Mouse (Mus musculus) neural tube, embryonic 13.5 days (tissue): ENCODE data around the gene Synj2. TPM values are rescaled to one million over a fixed set of nuclear protein-coding genes. Genes with fewer than 3 reads are reported as not detected.

Experiments
- ATAC-seq: fragments of 200-750 bp; cut with Nextera tagmentation; 2 replicates; pipeline ENCODE4 v1.8.0; 2017; ENCODE audit warnings: low read depth, mild to moderate bottlenecking, moderate TSS enrichment, moderate library complexity
- H3K27ac ChIP-seq: fragments of 300-500 bp; sonication (generic); replicated peaks from 2 replicates; pipeline ENCODE4 v1.5.1; 2015; ENCODE audit warnings: moderate library complexity, mild to moderate bottlenecking, inconsistent platforms
- H3K27me3 ChIP-seq: fragments of 300-500 bp; sonication (generic); 2 replicates; pipeline ENCODE4 v1.6.1; 2015; ENCODE audit warnings: mild to moderate bottlenecking, inconsistent platforms
- H3K36me3 ChIP-seq: fragments of 300-500 bp; sonication (generic); 2 replicates; pipeline ENCODE4 v1.6.1; 2015; ENCODE audit warnings: mild to moderate bottlenecking, inconsistent platforms
- H3K4me1 ChIP-seq: fragments of 300-500 bp; sonication (generic); replicated peaks from 2 replicates; pipeline ENCODE4 v1.6.1; 2015; ENCODE audit warnings: inconsistent platforms
- H3K4me2 ChIP-seq: fragments of 300-500 bp; sonication (generic); 2 replicates; pipeline ENCODE4 v1.6.1; 2015; ENCODE audit warnings: inconsistent platforms, mild to moderate bottlenecking, moderate library complexity
- H3K4me3 ChIP-seq: fragments of 300-500 bp; sonication (generic); 2 replicates; pipeline ENCODE4 v1.5.1; 2015; ENCODE audit warnings: mild to moderate bottlenecking, inconsistent platforms
- H3K9ac ChIP-seq: fragments of 300-500 bp; sonication (generic); 2 replicates; pipeline ENCODE4 v1.6.1; 2015; ENCODE audit warnings: moderate library complexity, mild to moderate bottlenecking, inconsistent platforms
- H3K9me3 ChIP-seq: fragments of 300-500 bp; sonication (generic); 2 replicates; pipeline ENCODE4 v1.6.1; 2016; ENCODE audit warnings: inconsistent platforms
- WGBS: fragments of 180-500 bp; shearing (Covaris S2); methylation state at CpG from one replicate; pipeline ENCODE4 v1.1.7; 2015; 5-methylcytosine and 5-hydroxymethylcytosine counted together
- polyA plus RNA-seq: library from polyadenylated mRNA; unstranded; fragments of >200 nt; fragmentation: Nextera tagmentation; extraction: Ambion mirVana; gene quantifications from 2 replicates; pipeline ENCODE4 v1.2.1, GENCODE M21; 2015

Synj2 gene
- polyA plus RNA-seq, 1 experiment from 2014 or later, result 1.7 TPM

DNA sequence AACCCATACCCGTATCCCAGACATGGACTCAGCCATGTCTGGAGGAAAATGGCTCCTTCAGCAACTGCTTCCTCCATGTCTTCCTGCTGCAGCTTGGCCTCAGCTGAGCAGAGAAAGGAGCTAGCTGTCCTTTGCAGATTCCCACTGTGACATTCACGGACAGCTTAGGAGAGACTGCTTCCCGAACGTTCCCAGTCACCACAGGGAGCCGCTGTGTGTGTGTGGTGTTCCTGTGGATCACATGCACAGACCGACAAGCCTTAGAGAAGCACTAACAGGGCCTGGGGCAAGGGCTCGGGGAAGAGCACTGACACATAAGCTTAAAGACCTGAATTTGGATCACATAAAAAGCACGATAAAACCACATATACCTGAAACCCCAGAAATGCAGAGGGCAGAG lies 94.6 kb downstream of the Synj2 start:
- H3K4me3 ChIP-seq, result no peak overlapping the region
- H3K4me1 ChIP-seq, result no peaks in the 10 kb centered on the region
- no peak overlapping the region for H3K4me2 ChIP-seq
- no peak for ATAC-seq
- WGBS, result 52% methylated on average over 8 of the region's 8 CpGs
- no peak overlapping the region for H3K9ac ChIP-seq
- H3K36me3 ChIP-seq, result no peaks in the 10 kb centered on the region
- H3K27ac ChIP-seq, result no peak overlapping the region
- H3K27me3 ChIP-seq, result no peaks in the 10 kb centered on the region
- no peaks in the 10 kb centered on the region for H3K9me3 ChIP-seq

DNA sequence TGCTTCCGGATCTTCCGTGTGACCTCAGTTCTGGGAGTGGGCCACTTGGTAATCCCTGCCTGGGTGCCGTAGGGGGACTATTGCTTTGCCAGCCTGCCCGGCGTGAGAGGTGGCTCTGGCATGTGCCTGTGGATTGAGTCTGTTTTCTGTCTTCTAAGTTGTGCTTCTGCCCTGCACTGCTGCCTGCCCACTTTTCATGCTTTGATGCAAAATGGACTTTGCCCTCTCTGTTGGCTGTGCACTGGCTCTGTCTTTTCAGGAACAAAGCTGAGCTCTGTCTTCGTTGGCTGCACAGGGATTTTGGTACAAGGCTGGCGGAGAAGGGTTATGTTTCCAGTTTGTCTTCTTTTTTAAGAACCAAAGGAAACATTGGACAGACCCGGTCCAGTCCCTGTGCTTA lies 95.4 kb downstream of the Synj2 start:
- Histone ChIP-seq H3K4me2 (no peak overlapping the region), H3K9ac (no peak overlapping the region), H3K4me3 (no peak overlapping the region), H3K27ac (no peak overlapping the region), H3K9me3 (no peaks in the 10 kb centered on the region), H3K4me1 (no peaks in the 10 kb centered on the region), H3K36me3 (peaks cover 3% of the 10 kb centered on the region; the same call in 1 of the 2 replicates), H3K27me3 (no peaks in the 10 kb centered on the region)
- WGBS, result 82% methylated on average over 8 of the region's 8 CpGs
- no peak for ATAC-seq

DNA sequence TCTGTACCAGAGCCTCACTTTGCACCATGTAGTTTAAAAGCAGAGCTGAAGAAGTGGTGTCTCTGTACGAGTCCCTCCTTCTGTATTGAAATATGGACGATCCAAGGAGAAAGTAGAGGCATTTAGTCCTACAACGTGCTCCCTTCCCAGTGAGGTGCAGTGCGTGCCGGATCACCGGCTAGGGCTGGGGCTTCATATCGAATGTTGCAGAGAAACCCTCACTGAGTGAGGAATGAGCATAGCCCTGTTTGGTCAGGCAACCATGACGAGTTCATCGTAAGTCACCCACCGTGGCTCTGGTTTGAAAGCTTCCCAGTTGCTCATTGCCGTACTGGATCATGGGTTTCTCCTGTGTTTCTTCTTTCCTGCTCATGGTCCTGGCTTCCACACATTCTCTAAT lies 95.8 kb downstream of the Synj2 start:
- Histone ChIP-seq H3K4me1 (no peaks in the 10 kb centered on the region), H3K4me2 (no peak overlapping the region), H3K36me3 (peaks cover 6% of the 10 kb centered on the region), H3K9me3 (no peaks in the 10 kb centered on the region), H3K27ac (no peak overlapping the region), H3K4me3 (no peak overlapping the region), H3K9ac (no peak overlapping the region), H3K27me3 (no peaks in the 10 kb centered on the region)
- 89% methylated on average over 11 of the region's 11 CpGs for WGBS
- no peak for ATAC-seq

DNA sequence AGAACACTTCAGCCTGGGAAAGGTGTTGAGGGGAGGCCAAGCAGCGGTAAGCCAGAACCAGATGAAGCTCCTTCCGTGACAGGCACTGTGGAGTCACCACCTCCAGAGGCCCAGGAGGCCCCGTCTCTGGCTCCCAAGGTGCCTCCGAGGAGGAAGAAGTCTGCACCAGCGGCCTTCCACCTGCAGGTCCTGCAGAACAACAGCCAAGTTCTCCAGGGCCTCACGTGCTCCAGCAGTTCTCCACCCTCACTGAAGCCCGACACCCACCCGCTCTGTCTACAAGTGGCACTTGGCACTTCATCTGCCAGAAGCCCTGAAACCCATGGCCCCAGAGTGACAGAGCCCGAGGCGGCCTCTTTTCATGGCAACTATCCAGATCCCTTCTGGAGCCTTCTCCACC lies 96.4 kb downstream of the Synj2 start:
- Histone ChIP-seq H3K36me3 (peaks cover 13% of the 10 kb centered on the region), H3K4me3 (no peak overlapping the region)
- WGBS, result 92% methylated on average over 10 of the region's 10 CpGs

DNA sequence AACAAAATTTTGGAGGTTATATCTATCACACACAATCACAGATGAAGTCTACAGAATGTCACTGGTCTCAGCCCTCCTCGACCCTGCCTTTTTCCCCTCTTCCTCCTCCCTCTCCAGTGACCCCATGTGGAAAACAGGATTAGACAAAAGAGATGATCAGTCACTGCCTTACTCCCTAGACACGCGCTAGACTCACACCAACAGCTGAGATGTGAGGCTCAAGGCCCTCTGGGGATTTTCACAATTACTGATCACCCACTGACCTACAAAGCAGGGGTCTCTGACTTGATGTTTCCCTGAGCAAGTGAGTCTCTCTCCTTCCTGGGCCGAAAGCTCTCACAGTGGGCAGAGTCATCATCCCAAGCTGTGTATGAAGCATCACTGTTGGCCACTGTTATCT lies 111.7 kb downstream of the Synj2 start:
- no peaks in the 10 kb centered on the region for H3K9me3 ChIP-seq
- WGBS, result 53% methylated on average over 4 of the region's 4 CpGs
- H3K9ac ChIP-seq, result peak overlapping the region; percentile 1; the same call in 1 of the 2 replicates
- no peak for ATAC-seq
- peaks cover 57% of the 10 kb centered on the region for H3K36me3 ChIP-seq
- no peaks in the 10 kb centered on the region for H3K4me1 ChIP-seq
- H3K4me3 ChIP-seq, result no peak overlapping the region
- no peak overlapping the region for H3K27ac ChIP-seq
- H3K4me2 ChIP-seq, result no peak overlapping the region
- H3K27me3 ChIP-seq, result no peaks in the 10 kb centered on the region

More for the DNA sequence above, 96.4 kb downstream of the Synj2 start:
- no peak overlapping the region for H3K9ac ChIP-seq
- no peak for ATAC-seq
- no peaks in the 10 kb centered on the region for H3K4me1 ChIP-seq
- no peak overlapping the region for H3K4me2 ChIP-seq
- no peak overlapping the region for H3K27ac ChIP-seq
- H3K27me3 ChIP-seq, result no peaks in the 10 kb centered on the region
- H3K9me3 ChIP-seq, result no peaks in the 10 kb centered on the region

DNA sequence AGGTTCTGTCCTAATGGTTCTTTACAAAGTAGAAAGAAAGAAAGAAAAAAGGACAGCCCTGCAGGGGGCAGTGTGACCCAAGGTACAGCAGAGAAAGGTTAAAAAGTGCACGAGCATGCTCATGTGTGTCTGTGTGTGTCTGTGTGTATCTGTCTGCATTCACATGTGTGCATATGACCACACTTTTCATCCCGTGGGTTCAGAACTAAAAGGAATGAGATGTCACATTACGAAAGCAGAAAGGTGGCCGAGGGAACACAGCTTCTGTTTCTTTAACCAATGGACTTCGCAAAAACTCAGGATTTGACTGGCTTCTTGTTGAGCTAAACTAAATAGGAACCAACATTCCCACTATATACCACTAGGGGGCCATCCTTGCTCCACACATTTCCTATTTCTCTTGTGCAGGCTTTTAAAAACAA lies 113.9 kb downstream of the Synj2 start:
- no peaks in the 10 kb centered on the region for H3K4me1 ChIP-seq
- no peaks in the 10 kb centered on the region for H3K9me3 ChIP-seq
- H3K4me2 ChIP-seq, result no peak overlapping the region
- H3K36me3 ChIP-seq, result peaks cover 48% of the 10 kb centered on the region
- ATAC-seq, result no peak
- H3K27ac ChIP-seq, result no peak overlapping the region
- H3K4me3 ChIP-seq, result no peak overlapping the region
- H3K9ac ChIP-seq, result no peak overlapping the region
- no peaks in the 10 kb centered on the region for H3K27me3 ChIP-seq
- 22% methylated on average over 5 of the region's 5 CpGs for WGBS

DNA sequence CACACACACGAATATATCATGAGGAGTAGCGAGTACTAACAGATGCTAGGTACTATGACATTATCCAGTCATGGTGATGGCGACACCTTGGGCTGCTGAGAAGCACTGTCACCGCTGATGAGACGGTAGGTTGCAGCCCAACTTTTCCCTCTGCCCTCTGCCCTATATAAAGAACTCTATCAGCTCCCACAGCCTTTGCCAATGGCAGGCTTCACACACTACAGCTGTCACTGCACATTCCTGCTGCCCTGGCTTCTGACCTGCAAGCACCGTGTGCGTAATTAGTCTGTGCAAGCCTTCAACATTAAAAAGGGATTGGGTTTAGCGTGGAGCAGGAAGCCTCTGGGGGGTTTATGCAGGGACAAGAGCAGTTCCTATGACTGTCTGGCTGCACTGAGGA lies 121.7 kb downstream of the Synj2 start:
- 88% methylated on average over 8 of the region's 8 CpGs for WGBS
- H3K27ac ChIP-seq, result no peak overlapping the region
- H3K9ac ChIP-seq, result no peak overlapping the region
- H3K4me1 ChIP-seq, result no peaks in the 10 kb centered on the region
- no peak overlapping the region for H3K4me3 ChIP-seq
- H3K27me3 ChIP-seq, result no peaks in the 10 kb centered on the region
- H3K4me2 ChIP-seq, result no peak overlapping the region
- no peaks in the 10 kb centered on the region for H3K9me3 ChIP-seq
- peaks cover 75% of the 10 kb centered on the region for H3K36me3 ChIP-seq
- no peak for ATAC-seq

DNA sequence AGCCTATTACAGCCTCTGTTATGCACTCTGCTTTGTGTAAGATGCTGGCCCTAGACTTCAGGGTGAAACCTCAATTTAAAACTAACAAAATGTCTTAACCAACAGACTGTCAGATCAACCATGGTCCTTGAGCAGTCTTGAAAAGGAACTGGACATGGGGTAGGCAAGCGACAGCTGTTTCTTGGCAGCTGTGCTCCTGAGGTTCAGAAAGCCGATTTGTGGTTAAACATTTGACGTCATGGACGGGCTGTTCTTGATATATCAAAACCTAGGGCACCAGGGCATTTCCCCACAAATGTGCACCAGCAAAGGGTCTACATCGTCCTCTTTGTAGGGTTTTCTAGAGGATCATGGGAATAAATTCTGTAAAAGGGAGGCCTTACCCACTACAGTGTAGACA lies 122.5 kb downstream of the Synj2 start:
- Histone ChIP-seq H3K4me1 (no peaks in the 10 kb centered on the region), H3K9ac (no peak overlapping the region), H3K9me3 (no peaks in the 10 kb centered on the region), H3K4me2 (no peak overlapping the region), H3K4me3 (no peak overlapping the region), H3K27me3 (no peaks in the 10 kb centered on the region), H3K27ac (no peak overlapping the region), H3K36me3 (peaks cover 79% of the 10 kb centered on the region)
- no peak for ATAC-seq
- 92% methylated on average over 5 of the region's 5 CpGs for WGBS

DNA sequence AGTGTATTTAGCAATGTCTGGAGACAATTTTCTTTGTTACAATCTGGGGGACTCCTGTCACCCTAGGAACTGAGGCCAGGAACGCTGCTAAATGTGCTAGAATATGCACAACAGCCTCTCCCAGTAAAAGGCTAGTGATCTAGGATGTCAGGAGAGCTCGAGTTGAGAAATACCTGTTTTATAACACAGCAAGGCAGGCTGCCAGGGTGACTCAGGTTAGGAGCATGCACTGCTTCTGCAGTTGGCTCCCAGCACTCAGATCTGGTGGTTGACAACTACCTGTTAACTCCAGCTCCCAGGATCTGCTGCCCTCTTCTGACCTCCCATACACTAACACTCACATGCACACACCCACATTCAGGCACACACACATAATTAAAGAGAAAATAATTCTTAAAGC lies 124.9 kb downstream of the Synj2 start:
- Histone ChIP-seq H3K4me2 (no peak overlapping the region), H3K9me3 (no peaks in the 10 kb centered on the region), H3K4me3 (no peak overlapping the region), H3K27me3 (no peaks in the 10 kb centered on the region), H3K9ac (no peak overlapping the region), H3K4me1 (no peaks in the 10 kb centered on the region), H3K36me3 (peaks cover 83% of the 10 kb centered on the region), H3K27ac (no peak overlapping the region)
- WGBS, result 93% methylated on average over 2 of the region's 2 CpGs
- no peak for ATAC-seq

DNA sequence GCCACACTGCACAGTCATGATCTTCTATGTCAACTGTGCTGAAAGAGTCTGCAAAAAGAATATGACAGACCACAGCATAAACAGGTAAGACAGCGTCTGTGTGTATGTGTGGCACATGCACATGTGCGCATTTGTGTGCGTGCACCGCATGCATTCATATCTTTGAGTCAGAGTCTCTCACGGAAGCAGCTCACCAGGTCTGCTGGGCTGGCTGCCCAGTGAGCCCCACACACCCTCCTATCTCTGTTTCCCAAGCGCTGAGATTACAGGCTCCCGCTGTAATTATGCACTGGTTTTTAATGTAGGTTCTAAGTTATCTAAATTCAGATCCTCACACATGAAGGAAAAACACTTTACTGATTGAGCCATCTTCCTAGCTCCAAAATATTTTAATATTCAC lies 126.5 kb downstream of the Synj2 start:
- 97% methylated on average over 7 of the region's 7 CpGs for WGBS
- Histone ChIP-seq H3K4me2 (no peak overlapping the region), H3K36me3 (peaks cover 93% of the 10 kb centered on the region), H3K4me3 (no peak overlapping the region), H3K4me1 (no peaks in the 10 kb centered on the region), H3K9ac (no peak overlapping the region), H3K27ac (no peak overlapping the region), H3K9me3 (no peaks in the 10 kb centered on the region), H3K27me3 (no peaks in the 10 kb centered on the region)
- ATAC-seq, result no peak

DNA sequence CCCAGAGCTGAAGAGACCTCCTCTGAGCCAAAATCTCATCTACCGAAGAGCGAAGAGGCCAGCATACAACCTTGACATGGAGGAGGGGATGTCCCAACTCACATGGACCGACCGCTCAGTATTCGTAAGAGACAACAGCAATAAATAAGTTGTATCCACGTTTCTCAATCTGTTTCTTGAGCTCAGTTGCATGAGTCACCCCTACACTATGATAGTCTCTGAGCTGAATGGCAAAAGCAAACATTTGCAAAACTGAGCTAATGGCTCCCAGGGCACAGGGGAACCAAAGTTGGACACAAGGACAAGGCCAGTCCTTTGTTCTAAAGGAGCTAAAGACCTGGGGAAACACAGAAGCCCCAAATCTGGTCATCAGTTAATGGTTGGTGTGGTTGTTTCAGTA lies 128.8 kb downstream of the Synj2 start:
- no peaks in the 10 kb centered on the region for H3K9me3 ChIP-seq
- H3K4me3 ChIP-seq, result no peak overlapping the region
- no peak overlapping the region for H3K27ac ChIP-seq
- H3K4me2 ChIP-seq, result no peak overlapping the region
- H3K27me3 ChIP-seq, result no peaks in the 10 kb centered on the region
- H3K4me1 ChIP-seq, result no peaks in the 10 kb centered on the region
- no peak for ATAC-seq
- peaks cover 85% of the 10 kb centered on the region for H3K36me3 ChIP-seq
- no peak overlapping the region for H3K9ac ChIP-seq
- WGBS, result 93% methylated on average over 6 of the region's 6 CpGs

DNA sequence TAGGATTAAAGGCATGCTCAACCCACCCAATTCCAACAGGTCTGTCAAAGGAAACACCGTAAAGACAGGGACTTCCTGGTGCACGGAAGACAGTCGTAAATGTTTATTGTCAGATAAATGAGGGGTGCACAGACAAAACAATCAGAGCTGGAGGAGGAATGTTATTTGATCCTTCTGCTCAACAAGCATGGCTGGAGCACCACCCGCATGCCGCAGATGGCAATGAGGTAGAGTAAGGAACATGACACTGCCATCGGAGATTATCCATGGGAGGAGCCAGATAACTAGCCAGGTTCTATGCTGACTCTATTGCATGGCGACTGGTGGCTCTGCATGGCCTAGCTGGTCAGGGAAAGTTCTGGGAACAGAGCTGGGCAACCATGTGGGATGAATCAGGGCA lies 132.3 kb downstream of the Synj2 start:
- H3K36me3 ChIP-seq, result peaks cover 55% of the 10 kb centered on the region
- WGBS, result 21% methylated on average over 7 of the region's 7 CpGs
- H3K4me1 ChIP-seq, result peaks cover 9% of the 10 kb centered on the region
- no peaks in the 10 kb centered on the region for H3K9me3 ChIP-seq
- no peak overlapping the region for H3K27ac ChIP-seq
- H3K27me3 ChIP-seq, result no peaks in the 10 kb centered on the region
- no peak for ATAC-seq
- no peak overlapping the region for H3K9ac ChIP-seq
- no peak overlapping the region for H3K4me2 ChIP-seq
- H3K4me3 ChIP-seq, result no peak overlapping the region

DNA sequence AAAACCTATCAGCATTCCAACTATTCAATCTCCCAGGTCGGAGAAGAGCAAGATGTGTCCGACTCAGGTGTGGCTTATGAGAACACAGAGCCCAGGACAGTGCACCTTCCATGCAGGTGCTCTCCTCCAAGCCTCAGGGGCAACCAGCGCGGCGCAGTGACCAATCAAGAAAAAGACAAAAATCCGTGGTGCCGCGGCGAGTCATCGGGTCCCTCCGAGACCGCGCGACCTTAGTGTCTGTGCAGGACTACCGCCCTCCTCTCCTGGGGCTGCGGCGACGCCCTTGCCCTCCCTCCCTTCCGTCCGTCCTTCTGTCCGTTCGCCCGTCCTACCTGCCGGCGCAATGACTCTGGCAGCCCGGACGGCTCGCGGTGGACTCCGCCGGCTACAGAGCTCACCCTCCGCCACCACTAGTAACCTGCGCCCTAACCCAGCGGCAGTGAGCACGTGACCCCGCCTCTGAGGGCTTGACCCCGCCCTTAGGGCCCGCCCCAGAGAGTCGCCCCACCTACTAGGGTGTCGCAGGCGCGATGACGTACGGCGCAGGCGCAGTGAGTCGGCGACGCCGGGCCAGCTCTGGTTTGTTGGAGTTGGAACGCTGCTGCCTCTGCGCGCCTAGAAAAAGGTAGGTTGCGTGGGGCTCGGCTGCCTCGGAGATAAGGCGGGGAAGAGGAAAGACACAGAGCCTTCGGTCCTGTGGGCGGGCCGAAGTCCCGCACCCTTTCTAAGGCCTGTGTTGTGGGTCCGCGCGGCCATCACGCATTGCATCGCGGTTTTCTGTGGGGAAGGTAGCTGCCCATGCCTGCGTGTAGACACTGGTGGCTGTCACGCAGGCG lies 138.4 kb downstream of the Synj2 start, which contains the start of the genes Serac1 and Gtf2h5:
TSS of gene Serac1 (minus strand) at position 455 of the 836 bp plus-strand sequence.
TSS of gene Gtf2h5 (plus strand) at position 500 of the 836 bp plus-strand sequence.
- ATAC-seq, result peak; percentile 95
- peaks cover 13% of the 10 kb centered on the region for H3K36me3 ChIP-seq

More for the DNA sequence above, 138.4 kb downstream of the Synj2 start, which contains the start of the genes Serac1 and Gtf2h5:
- Histone ChIP-seq H3K9me3 (no peaks in the 10 kb centered on the region), H3K27ac (peak within 1 kb of the TSS; percentile 90), H3K9ac (peak within 1 kb of the TSS; percentile 82), H3K4me2 (peak within 1 kb of the TSS; percentile 83), H3K4me3 (peak within 1 kb of the TSS; percentile 83), H3K4me1 (peaks cover 31% of the 10 kb centered on the region), H3K27me3 (no peaks in the 10 kb centered on the region)
- under 1% methylated on average over 70 of the region's 70 CpGs for WGBS
